Mouse (Mus musculus): Measurements from ENCODE around the gene Itprid2.

GRCm38 (mm10) chr2:79603363-79603762 is 31.8 kb upstream of the Itprid2 start:
- TF ChIP-seq POLR2A (IDR thresholded peaks at IDR 0.05; ENCODE audit: borderline replicate concordance, extremely low read depth, low read depth, low read length), result no peak
- no peak for TF ChIP-seq CTCF (IDR thresholded peaks at IDR 0.05; ENCODE audit: insufficient read depth, low read length)
